Mouse (Mus musculus) brain, embryonic 14.5 days (tissue): ENCODE data around the gene Inpp4a. TPM values are rescaled to one million over a fixed set of nuclear protein-coding genes. Genes with fewer than 3 reads are reported as not detected.

Source experiments
- DNase-seq: peaks from one replicate; pipeline ENCODE4 v3.0.0-alpha.2; 2011; ENCODE audit warnings: low read depth
- CTCF ChIP-seq: fragments of 200-500 bp; IDR thresholded peaks from 2 replicates; pipeline ENCODE4 v1.5.1; 2012; ENCODE audit warnings: inconsistent platforms, mild to moderate bottlenecking, moderate library complexity, borderline replicate concordance; ENCODE audit not compliant: insufficient read depth, insufficient read length; ENCODE audit errors: extremely low read depth
- POLR2A ChIP-seq: fragments of 200-500 bp; IDR thresholded peaks from 2 replicates; pipeline ENCODE4 v1.6.1; 2012; ENCODE audit warnings: mild to moderate bottlenecking, inconsistent platforms, borderline replicate concordance; ENCODE audit not compliant: poor library complexity, insufficient read depth, insufficient read length, severe bottlenecking; ENCODE audit errors: extremely low read depth
- polyA plus RNA-seq: library from polyadenylated mRNA; depleted of rRNA; stranded (reverse); fragments of >200 nt; gene quantifications from 2 replicates; pipeline ENCODE4 v1.2.3, GENCODE M21; 2012

The Inpp4a gene
- polyA plus RNA-seq, 1 experiment = 47.3 TPM

DNA sequence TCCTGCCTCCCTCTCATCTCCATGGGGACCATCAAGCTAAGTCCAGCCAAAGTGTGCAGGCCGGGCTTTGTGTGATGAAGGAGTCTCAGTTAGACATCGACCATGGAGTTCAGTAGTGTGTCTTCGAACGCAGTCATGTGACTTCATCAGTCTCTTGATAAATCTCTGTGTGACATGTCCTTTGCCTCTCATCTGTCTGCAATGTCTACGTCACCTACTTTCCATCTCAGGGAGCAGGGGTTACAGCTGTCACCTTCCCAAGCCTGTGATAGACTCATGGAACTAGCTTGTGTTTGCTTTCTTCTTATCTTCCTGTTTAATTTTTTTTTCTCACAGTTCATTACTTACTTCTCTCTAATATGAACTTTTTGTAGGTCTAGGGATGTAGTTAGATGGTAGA is 81.2 kb downstream of the Inpp4a start:
- no peak for TF ChIP-seq CTCF
- TF ChIP-seq POLR2A = no peak
- no peak for DNase-seq

DNA sequence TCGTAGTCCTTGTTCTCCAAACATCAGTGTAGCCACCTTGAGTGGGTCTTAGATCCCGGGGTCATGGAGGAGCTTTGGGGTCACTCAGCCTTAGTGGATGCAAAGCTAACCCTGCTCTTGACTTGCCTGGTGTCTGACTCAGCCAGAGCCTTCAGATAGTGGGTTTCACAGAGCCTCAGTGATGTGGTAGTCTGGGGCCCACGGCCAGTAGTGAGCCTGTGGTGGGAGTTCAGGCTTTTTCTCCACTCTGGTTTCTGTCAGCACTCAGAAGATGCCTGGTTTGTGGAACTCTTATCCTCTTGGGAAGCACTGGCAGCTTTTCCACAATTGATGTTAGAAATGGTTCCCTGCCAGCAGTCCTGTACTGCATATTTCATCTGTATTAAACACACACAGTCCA is 84.6 kb downstream of the Inpp4a start:
- no peak for DNase-seq
- TF ChIP-seq POLR2A (no peak), CTCF (no peak)

DNA sequence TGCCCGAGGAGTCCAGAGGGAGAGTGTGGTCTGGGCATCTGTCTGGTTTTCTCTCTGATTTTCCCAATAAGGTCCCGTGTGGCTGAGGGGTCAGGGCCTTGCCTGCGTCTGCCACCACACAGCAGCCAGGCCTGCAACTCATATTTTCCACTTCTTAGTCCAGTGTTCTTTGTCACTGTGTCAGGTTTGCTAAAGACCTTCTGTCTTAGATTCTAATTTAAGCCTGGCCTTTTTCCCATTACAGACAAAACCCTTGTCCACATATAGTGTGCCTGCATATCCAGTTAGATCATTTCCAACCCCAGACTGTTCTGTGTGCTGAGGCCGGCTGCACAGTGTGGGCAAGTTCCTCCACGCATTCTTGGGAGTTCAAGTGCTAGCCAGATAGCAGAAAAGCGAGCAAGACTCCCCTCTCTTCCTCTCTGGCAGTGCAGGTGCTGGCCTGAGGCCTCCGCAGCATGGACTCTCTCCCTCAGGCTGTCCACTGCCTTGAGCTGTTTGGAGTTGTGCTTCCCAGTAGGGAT is 86.8 kb downstream of the Inpp4a start:
- TF ChIP-seq CTCF (no peak), POLR2A (no peak)
- no peak for DNase-seq

DNA sequence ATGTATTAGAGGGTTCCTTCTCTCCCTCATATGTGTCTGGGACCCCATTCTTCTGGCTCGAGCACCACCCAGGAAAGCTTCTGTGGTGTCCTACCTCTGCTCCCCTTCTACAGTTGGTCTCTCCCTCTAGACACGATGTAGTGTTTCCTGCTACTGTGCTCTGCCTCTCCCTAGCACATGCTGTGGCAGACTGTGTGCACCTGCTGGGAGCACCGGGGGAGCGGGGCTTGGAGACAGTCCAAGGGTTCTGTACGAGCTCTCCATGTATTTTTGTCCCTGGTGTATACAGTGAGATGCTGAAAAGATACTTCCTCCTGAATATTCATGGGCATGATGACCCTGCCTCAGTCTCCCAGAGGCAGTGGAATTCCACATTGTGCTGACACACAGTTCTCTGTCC is 93.5 kb downstream of the Inpp4a start:
- TF ChIP-seq POLR2A (no peak), CTCF (no peak)
- DNase-seq = peak; percentile 15

DNA sequence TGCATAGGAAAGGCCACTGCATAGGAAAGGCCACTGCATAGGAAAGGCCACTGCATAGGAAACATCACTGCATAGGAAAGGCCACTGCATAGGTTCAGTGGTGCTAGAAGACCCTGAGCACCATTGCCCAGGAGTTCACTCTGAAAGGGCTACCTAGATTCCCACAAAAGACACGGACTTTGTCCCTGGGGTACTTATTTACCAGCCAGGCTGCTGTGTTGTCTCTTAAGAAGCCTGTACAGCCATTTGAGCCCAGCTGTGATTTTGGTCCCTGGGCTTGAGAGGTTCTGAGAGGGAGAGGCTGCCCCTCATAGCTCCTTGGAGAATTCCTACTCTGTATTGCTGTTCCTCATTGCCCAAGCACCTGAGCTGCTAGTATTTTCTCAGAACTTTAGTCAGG is 96.8 kb downstream of the Inpp4a start:
- TF ChIP-seq POLR2A (no peak), CTCF (no peak)

DNA sequence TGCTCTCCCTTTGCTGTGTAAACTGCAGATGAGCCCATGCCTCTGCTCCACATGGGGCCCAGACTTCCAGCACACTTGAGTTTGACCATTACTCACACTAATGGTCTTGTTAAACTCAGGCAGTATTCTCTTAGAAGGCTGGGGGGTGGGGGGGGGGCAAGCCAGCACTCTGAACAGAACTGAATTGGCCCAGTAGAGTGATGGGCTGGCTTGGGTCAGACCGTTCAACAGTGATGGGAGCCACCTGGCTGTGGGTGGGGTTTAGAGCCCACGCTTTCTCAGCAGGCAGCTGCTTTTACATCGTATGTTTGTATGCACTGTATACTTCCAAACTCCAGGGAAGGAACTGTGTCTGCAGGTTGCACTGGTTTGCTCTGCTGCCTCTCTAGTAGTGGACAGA is 99.3 kb downstream of the Inpp4a start:
- no peak for DNase-seq
- no peak for TF ChIP-seq POLR2A
- TF ChIP-seq CTCF = no peak

More for the DNA sequence above, 96.8 kb downstream of the Inpp4a start:
- no peak for DNase-seq

DNA sequence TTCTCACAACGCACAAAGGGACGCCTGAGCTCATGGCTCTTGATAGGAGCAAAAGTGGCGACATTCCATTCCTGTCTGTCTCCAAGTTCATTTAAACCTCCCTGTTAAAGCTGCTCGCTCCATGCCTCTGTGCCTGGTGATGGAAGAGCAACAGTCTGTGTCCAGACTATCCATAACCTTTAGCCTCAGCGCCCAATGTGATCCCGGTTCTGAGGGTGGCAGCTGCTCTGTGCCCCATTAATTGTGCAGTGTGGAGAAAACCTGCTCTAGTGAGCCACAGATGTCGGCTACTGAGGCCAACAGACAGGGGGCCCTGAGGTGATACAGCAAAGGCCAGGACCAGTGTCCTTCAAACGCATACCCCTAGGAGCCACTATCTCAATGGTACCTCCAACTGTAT is 100.1 kb downstream of the Inpp4a start:
- TF ChIP-seq CTCF = no peak
- no peak for TF ChIP-seq POLR2A
- DNase-seq = no peak

DNA sequence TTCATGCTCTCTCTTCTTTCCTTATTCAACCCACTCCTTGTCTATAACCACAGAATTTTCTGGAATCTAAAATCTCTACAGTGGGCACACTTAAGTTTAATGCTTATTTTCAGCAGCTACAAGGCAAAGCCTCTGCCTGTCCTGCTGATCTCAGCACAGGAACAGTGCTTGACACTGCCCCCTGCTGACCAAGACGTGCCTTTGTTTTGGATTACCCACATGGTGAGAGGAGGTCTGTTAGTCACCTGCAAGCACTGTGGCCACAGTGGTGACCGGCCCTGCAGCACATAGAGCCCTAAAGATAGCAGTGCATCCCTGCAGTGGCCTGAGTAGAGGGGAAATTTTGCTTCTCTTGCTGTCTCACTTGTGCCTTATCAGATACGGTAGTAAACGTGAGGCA is 102.0 kb downstream of the Inpp4a start:
- DNase-seq = peak; percentile 69
- TF ChIP-seq CTCF (peak; percentile 78), POLR2A (no peak)

DNA sequence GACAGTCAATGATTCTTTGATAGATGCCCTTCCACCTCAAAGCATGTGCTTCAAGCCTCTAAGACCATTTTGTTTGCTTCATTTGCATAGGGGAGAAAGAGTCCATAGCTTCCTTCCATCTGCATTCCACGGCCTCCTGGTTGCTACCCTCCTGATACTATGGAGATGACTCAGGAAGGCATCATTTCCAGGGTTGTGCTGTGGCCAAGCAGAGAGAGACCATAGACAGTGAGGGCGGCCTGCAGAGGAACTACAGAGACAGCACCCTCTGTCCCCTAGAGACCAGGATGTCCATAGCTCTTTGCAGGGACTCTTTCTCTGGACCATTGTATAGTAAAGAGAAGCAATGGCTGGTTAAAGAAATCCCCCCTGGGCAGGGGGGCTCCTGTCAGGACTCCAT is 105.5 kb downstream of the Inpp4a start:
- DNase-seq = no peak

DNA sequence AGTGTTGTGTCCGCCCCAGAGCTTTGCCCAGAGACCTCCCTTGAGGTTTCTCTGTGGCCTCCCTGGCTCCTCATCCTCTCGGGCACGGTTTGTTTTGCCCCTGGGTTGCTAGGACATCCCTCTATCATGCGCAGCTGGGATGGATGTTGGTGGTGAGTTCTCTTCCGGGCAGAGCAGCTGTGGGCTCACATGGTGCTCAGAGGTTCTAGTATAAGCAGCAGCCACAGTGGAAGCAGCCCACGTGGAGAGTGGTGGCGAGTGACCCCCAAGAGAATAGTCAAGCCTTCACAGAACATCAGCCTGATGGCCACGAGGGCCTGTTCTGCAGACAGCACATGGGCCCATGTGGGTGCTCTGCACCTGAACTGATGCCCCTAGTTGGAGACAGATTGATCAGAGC is 107.6 kb downstream of the Inpp4a start:
- TF ChIP-seq CTCF (no peak), POLR2A (no peak)
- DNase-seq = no peak

More for the DNA sequence above, 105.5 kb downstream of the Inpp4a start:
- TF ChIP-seq CTCF (no peak), POLR2A (no peak)

DNA sequence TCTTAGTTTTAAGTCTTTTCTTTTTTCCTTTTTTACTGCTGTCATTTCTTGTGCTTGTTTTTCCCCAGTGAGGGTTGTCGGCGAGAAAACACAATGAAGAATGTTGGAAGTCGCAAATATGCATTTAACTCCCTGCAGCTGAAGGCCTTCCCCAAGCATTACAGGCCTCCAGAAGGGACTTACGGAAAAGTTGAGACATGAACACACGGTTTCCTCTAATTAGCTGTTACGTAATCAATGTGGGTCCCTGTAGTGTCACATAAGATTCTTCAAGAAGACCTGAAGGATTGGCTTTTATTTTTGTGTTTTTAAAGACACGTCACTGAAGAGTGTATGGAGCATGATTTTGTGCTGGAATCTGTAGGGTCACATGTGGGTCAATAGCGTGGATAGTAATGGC is 108.4 kb downstream of the Inpp4a start:
- TF ChIP-seq CTCF = no peak
- TF ChIP-seq POLR2A = no peak
- no peak for DNase-seq

DNA sequence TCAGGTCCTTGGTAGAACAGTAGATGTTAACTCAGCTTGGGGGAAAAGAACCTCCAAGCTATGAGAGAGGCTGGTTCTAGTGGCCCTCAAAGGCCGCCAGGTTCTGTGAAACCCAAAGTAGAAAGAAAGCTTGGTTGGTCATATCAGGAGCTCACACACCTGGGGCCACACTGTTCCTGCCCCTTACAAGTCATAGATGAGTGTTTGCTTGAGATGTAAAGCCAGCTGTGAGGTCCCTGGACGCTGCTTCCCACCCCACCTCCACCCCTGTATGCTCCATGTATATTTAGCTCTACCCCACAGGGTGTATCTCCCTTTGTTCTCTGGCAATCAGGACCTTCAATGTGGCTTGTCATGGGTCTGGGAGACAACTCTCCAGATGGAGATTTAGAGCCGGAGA is 109.0 kb downstream of the Inpp4a start:
- no peak for TF ChIP-seq POLR2A
- no peak for TF ChIP-seq CTCF
- no peak for DNase-seq

DNA sequence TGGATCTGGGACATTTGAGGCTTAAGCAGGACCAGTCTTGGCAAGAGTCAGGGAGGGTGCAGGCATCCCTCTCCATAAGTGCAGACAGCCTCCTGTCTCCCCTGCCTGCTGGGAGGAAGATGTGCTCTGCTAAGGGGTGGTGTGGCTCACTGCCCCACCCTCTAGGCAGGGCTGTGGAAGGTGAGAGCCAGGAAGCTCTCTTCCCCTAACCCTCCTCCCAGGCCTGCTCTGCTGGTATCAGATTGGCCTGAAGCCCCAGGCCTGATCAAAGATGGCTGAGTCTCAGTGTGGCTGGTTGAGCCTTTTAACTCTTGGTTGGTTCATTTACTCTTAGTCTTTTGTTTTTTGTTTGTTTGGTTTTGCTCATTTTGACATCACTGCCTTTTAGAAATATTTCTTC is 110.0 kb downstream of the Inpp4a start:
- DNase-seq = no peak
- TF ChIP-seq POLR2A (no peak), CTCF (no peak)

DNA sequence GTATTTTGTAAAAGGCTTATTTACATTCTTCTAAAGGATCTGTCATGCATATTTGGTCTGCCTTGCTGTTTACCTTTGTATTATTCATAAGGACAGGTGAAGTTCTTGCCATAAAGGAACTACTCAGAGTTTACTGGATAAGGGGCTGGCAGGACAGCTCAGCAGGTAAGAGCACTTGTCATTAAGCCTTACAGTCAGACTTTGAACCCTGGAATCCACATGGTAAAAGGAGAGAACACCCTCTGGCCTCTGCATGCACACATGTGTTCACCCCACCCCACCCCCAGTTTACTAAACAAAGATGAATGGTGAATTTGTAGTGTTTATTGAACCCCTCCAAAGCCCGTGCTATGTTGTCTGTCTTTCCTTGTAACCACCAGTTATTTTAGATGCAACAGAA is 115.7 kb downstream of the Inpp4a start:
- TF ChIP-seq CTCF = no peak
- TF ChIP-seq POLR2A = no peak

DNA sequence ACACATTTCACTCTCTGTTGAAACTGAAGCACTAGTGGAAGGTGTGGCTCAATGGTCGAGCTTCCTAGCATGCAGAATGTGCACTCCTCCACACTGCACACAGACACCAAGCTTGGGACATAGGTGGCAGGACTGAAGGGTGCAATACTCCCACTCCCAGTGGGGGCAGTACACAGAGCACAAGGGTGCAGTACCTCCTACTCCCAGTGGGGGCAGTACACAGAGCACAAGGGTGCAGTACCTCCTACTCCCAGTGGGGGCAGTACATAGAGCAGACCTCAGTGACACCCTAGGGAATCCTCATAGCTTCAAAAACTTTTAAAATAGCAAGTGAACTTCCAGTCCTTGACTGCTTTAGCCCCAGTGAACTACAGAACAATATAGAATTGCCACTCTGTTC is 119.8 kb downstream of the Inpp4a start:
- no peak for DNase-seq

More for the DNA sequence above, 115.7 kb downstream of the Inpp4a start:
- DNase-seq = no peak

More for the DNA sequence above, 119.8 kb downstream of the Inpp4a start:
- TF ChIP-seq POLR2A = no peak
- peak; percentile 71 for TF ChIP-seq CTCF
